Mouse (Mus musculus) CH12.LX (cell line): ENCODE results near the gene Slc35b4. TPM values are rescaled to one million over a fixed set of nuclear protein-coding genes. Genes with fewer than 3 reads are reported as not detected.

ENCODE experiments used
- DNase-seq: peaks from one replicate; pipeline ENCODE4 v3.0.0-alpha.2; 2013; ENCODE audit errors: extremely low read depth
- H3K27ac ChIP-seq: 2 replicates; pipeline ENCODE4 v1.5.1; 2012; ENCODE audit warnings: low read depth, mild to moderate bottlenecking, control low read depth, moderate library complexity; ENCODE audit not compliant: insufficient read depth
- H3K27me3 ChIP-seq: replicated peaks from 2 replicates; pipeline ENCODE3; 2012; ENCODE audit warnings: inconsistent platforms
- H3K36me3 ChIP-seq, 2 experiments: replicated peaks in 1 of 2; 2 replicates each; pipeline versions ENCODE3 to v1.6.1; 2012; ENCODE audit warnings: inconsistent platforms in 1 of 2, low read length in 1 of 2, mild to moderate bottlenecking in 1 of 2, mixed read lengths in 1 of 2, moderate library complexity in 1 of 2; ENCODE audit not compliant: control insufficient read depth in 1 of 2, insufficient read depth in 1 of 2
- H3K4me1 ChIP-seq, 2 experiments: 2 replicates each; pipeline ENCODE4 v1.6.1; 2012; ENCODE audit warnings: inconsistent platforms in 1 of 2, moderate library complexity in 1 of 2; ENCODE audit not compliant: insufficient read depth in 2 of 2, control insufficient read depth in 1 of 2
- H3K4me2 ChIP-seq: 2 replicates; pipeline ENCODE4 v1.6.1; 2012; ENCODE audit warnings: low read depth, mild to moderate bottlenecking, control low read depth; ENCODE audit not compliant: poor library complexity, insufficient read depth, severe bottlenecking
- H3K4me3 ChIP-seq, 3 experiments: fragments of 150-350 bp in 1 of 3; sonication (generic) in 1 of 3; replicated peaks in 1 of 3; 2 replicates each; pipeline versions ENCODE3 to v1.5.1; 2011 to 2012; ENCODE audit warnings: low read depth in 2 of 3, low read length in 2 of 3, mild to moderate bottlenecking in 2 of 3, moderate library complexity in 2 of 3, control low read depth in 1 of 3, improper control_type of control experiment in 1 of 3, inconsistent platforms in 1 of 3, mixed read lengths in 1 of 3; ENCODE audit not compliant: poor library complexity in 1 of 3
- H3K79me2 ChIP-seq: replicated peaks from 2 replicates; pipeline ENCODE4 v1.6.1; 2012; ENCODE audit warnings: mild to moderate bottlenecking, moderate library complexity; ENCODE audit not compliant: control insufficient read depth, poor library complexity, insufficient read depth, severe bottlenecking; ENCODE audit errors: extremely low read depth
- H3K9ac ChIP-seq: 2 replicates; pipeline ENCODE4 v1.6.1; 2012; ENCODE audit warnings: low read depth, mild to moderate bottlenecking, control low read depth, moderate library complexity; ENCODE audit not compliant: insufficient read depth
- H3K9me3 ChIP-seq: replicated peaks from 2 replicates; pipeline ENCODE3; 2012; ENCODE audit warnings: low read length, inconsistent platforms, mixed read lengths
- BHLHE40 ChIP-seq: IDR thresholded peaks from 2 replicates; pipeline ENCODE4 v1.6.1; 2011; ENCODE audit warnings: mild to moderate bottlenecking, low read depth, low read length, improper control_type of control experiment
- CHD1 ChIP-seq: IDR thresholded peaks from 2 replicates; pipeline ENCODE4 v1.6.1; 2012; ENCODE audit warnings: low read depth, low read length, improper control_type of control experiment, inconsistent platforms
- E2F4 ChIP-seq: IDR thresholded peaks from 2 replicates; pipeline ENCODE4 v1.6.1; 2011; ENCODE audit warnings: low read depth, low read length, improper control_type of control experiment; ENCODE audit not compliant: insufficient replicate concordance
- EP300 ChIP-seq: IDR thresholded peaks from 2 replicates; pipeline ENCODE4 v1.6.1; 2011; ENCODE audit warnings: low read length, improper control_type of control experiment
- ETS1 ChIP-seq: conservative IDR thresholded peaks from 2 replicates; pipeline ENCODE4 v1.6.1; 2012; ENCODE audit warnings: low read depth, mild to moderate bottlenecking, inconsistent platforms, low read length, improper control_type of control experiment, moderate library complexity
- JUN ChIP-seq: IDR thresholded peaks from 2 replicates; pipeline ENCODE4 v1.6.1; 2011; ENCODE audit warnings: low read depth, mild to moderate bottlenecking, low read length, improper control_type of control experiment, moderate library complexity; ENCODE audit not compliant: insufficient read depth
- JUND ChIP-seq: conservative IDR thresholded peaks from 2 replicates; pipeline ENCODE4 v1.6.1; 2011; ENCODE audit warnings: low read depth, low read length, improper control_type of control experiment
- MAFK ChIP-seq: IDR thresholded peaks from 2 replicates; pipeline ENCODE4 v1.6.1; 2011; ENCODE audit warnings: low read length, improper control_type of control experiment; ENCODE audit not compliant: insufficient replicate concordance
- MAX ChIP-seq: IDR thresholded peaks from 2 replicates; pipeline ENCODE4 v1.6.1; 2011; ENCODE audit warnings: low read length, improper control_type of control experiment
- MAZ ChIP-seq: IDR thresholded peaks from 2 replicates; pipeline ENCODE4 v1.6.1; 2012; ENCODE audit warnings: low read depth, mild to moderate bottlenecking, inconsistent platforms, low read length, improper control_type of control experiment, moderate library complexity
- MEF2A ChIP-seq: IDR thresholded peaks from 2 replicates; pipeline ENCODE4 v1.6.1; 2014; ENCODE audit warnings: low read depth, mild to moderate bottlenecking, inconsistent platforms, low read length, improper control_type of control experiment, borderline replicate concordance
- MXI1 ChIP-seq: IDR thresholded peaks from 2 replicates; pipeline ENCODE4 v1.6.1; 2011; ENCODE audit warnings: mild to moderate bottlenecking, low read depth, low read length, improper control_type of control experiment
- MYC ChIP-seq: IDR thresholded peaks from 2 replicates; pipeline ENCODE4 v1.6.1; 2011; ENCODE audit warnings: low read depth, mild to moderate bottlenecking, improper control_type of control experiment, low read length
- NELFE ChIP-seq: IDR thresholded peaks from 2 replicates; pipeline ENCODE4 v1.6.1; 2011; ENCODE audit warnings: low read depth, low read length, improper control_type of control experiment
- PAX5 ChIP-seq: IDR thresholded peaks from 2 replicates; pipeline ENCODE4 v1.6.1; 2012; ENCODE audit warnings: low read length, inconsistent platforms, mixed read lengths
- POLR2A ChIP-seq: IDR thresholded peaks from 2 replicates; pipeline ENCODE4 v1.6.1; 2011; ENCODE audit warnings: low read depth, mild to moderate bottlenecking, improper control_type of control experiment, low read length
- RAD21 ChIP-seq: IDR thresholded peaks from 2 replicates; pipeline ENCODE4 v1.6.1; 2011; ENCODE audit warnings: low read depth, mild to moderate bottlenecking, low read length, improper control_type of control experiment, moderate library complexity
- RCOR1 ChIP-seq: conservative IDR thresholded peaks from 2 replicates; pipeline ENCODE4 v1.6.1; 2012; ENCODE audit warnings: low read depth, mild to moderate bottlenecking, inconsistent platforms, low read length, improper control_type of control experiment
- TBP ChIP-seq: conservative IDR thresholded peaks from 2 replicates; pipeline ENCODE4 v1.6.1; 2011; ENCODE audit warnings: low read depth, low read length, improper control_type of control experiment
- TCF12 ChIP-seq: IDR thresholded peaks from 2 replicates; pipeline ENCODE4 v1.6.1; 2014; ENCODE audit warnings: low read depth, mild to moderate bottlenecking, inconsistent platforms, low read length, improper control_type of control experiment
- USF2 ChIP-seq: conservative IDR thresholded peaks from 2 replicates; pipeline ENCODE4 v1.6.1; 2011; ENCODE audit warnings: low read depth, low read length, improper control_type of control experiment
- ZNF384 ChIP-seq: IDR thresholded peaks from 2 replicates; pipeline ENCODE4 v1.6.1; 2012; ENCODE audit warnings: low read depth, low read length, improper control_type of control experiment, inconsistent platforms
- dilution Hi-C: fragments of 300-500 bp; cut with MboI; formaldehyde crosslinking; loops from 2 replicates; pipeline ENCODE4 v1.14.3; 2020; ENCODE audit warnings: low sequenced_read_pairs; ENCODE audit not compliant: extremely low pct_unique_long_range_greater_than_20kb, extremely low pct_ligation_motif_present
- in situ Hi-C: fragments of 300-500 bp; cut with MboI; formaldehyde crosslinking; loops from 3 replicates; pipeline ENCODE4 v1.14.3; 2019; ENCODE audit warnings: low sequenced_read_pairs, low pct_ligation_motif_present, low pct_unique_long_range_greater_than_20kb, mixed read lengths
- polyA plus RNA-seq: library from polyadenylated mRNA; unstranded; fragments of >175 nt; gene quantifications from 2 replicates; pipeline ENCODE4 v1.2.1, GENCODE M21; 2012; ENCODE audit warnings: low read depth; ENCODE audit not compliant: insufficient read length
- total RNA-seq, 2 experiments: library from RNA; depleted of rRNA; stranded (reverse); fragments of 300-350 nt in 1 of 2; fragments of >200 nt in 1 of 2; gene quantifications; 2 replicates each; pipeline ENCODE4 v1.2.3; 2012 to 2014

The Slc35b4 gene
- total and polyA plus RNA-seq, 3 experiments = 16.9 to 34.8 (median 19.8) TPM

DNA sequence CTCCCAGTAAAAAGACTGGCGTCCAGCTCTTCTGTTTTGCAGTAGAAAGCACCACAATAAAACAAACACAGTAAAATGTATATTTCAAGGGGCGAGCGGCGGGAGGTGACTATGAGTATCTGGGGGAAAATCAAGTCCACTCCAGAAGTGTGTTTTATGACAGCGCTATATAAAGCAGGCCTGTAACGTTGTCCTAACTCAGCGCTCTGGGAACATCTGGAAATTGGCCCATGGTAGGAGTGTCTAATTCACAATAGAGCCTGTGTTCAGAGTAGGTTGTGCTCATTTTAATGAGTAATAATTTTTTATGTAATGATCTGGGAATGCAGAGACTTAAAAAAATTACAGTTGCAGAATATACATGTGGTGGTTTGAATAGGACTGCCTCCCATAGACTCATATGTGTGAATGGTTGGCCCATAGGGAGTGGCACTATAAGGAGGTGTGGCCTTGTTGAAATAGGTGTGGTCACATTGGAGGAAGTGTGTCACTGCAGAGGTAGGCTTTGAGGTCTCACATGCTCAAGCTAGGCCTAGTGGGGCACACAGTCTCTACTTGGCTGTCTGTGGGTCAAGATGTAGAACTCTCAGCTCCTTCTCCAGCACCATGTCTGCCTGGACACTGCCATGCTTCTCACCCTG, 60.0 kb downstream of the Slc35b4 start:
- dilution Hi-C loops (no loop called here), in situ Hi-C loops (no loop called here)
- Histone ChIP-seq H3K79me2 (no peaks in the 10 kb centered on the region), H3K4me2 (no peak overlapping the region), H3K36me3 (no peaks in the 10 kb centered on the region), H3K4me1 (0 out of 4 replicates have a peak, but pooled peaks cover 0 to 5% of the 10 kb centered on the region in 2 experiments), H3K4me3 (no peak overlapping the region), H3K9ac (no peak overlapping the region), H3K9me3 (no peaks in the 10 kb centered on the region), H3K27ac (no peak overlapping the region), H3K27me3 (no peaks in the 10 kb centered on the region)
- no peak for DNase-seq
- no peak for TF ChIP-seq CHD1
- no peak for TF ChIP-seq USF2
- TF ChIP-seq TBP = no peak
- TF ChIP-seq MAZ = no peak
- no peak for TF ChIP-seq ETS1
- TF ChIP-seq POLR2A = no peak
- no peak for TF ChIP-seq RCOR1
- TF ChIP-seq PAX5 = no peak
- TF ChIP-seq ZNF384 = no peak
- TF ChIP-seq MAFK = no peak
- TF ChIP-seq EP300 = no peak
- no peak for TF ChIP-seq TCF12
- no peak for TF ChIP-seq NELFE
- TF ChIP-seq JUN = no peak
- TF ChIP-seq MYC = no peak
- no peak for TF ChIP-seq MAX
- no peak for TF ChIP-seq E2F4
- no peak for TF ChIP-seq JUND
- TF ChIP-seq RAD21 = no peak

DNA sequence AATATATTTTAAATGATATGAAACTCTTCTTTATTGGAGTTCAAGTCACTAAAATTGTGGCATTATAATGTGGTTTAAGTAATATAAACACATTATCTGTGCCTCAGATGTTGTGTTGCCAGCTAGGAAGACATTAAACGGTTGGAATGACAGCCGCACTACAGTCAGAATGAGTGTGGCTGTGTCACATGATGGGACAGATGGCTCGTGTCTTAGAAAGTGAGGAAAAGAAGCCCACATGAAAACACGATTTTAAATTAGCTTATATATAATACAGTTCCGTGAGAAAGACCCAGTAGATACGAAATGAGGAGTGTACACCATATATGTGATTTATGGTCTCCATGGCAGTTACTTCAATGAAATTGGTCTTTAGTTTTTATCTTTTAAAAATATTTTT, 65.5 kb downstream of the Slc35b4 start:
- dilution Hi-C loops = no loop called here
- no peak overlapping the region for H3K4me2 ChIP-seq
- H3K27me3 ChIP-seq = no peaks in the 10 kb centered on the region
- no peaks in the 10 kb centered on the region for H3K9me3 ChIP-seq
- no peak for DNase-seq
- H3K36me3 ChIP-seq = no peaks in the 10 kb centered on the region
- no peak for TF ChIP-seq MXI1
- no peak for TF ChIP-seq MEF2A
- TF ChIP-seq BHLHE40 = no peak
- TF ChIP-seq MYC = no peak
- H3K27ac ChIP-seq = no peak overlapping the region
- no peak overlapping the region for H3K9ac ChIP-seq
- H3K79me2 ChIP-seq = no peaks in the 10 kb centered on the region
- 0 out of 4 replicates have a peak, but pooled peaks cover 0 to 5% of the 10 kb centered on the region in 2 experiments for H3K4me1 ChIP-seq
- no peak overlapping the region for H3K4me3 ChIP-seq
- in situ Hi-C loops = no loop called here
